Mouse (Mus musculus): ENCODE results near the gene Fam213a. TPM values are rescaled to one million over a fixed set of nuclear protein-coding genes. Genes with fewer than 3 reads are reported as not detected.

The Fam213a gene
- polyA plus RNA-seq, 2 experiments = 39.4 to 41.8 TPM

DNA sequence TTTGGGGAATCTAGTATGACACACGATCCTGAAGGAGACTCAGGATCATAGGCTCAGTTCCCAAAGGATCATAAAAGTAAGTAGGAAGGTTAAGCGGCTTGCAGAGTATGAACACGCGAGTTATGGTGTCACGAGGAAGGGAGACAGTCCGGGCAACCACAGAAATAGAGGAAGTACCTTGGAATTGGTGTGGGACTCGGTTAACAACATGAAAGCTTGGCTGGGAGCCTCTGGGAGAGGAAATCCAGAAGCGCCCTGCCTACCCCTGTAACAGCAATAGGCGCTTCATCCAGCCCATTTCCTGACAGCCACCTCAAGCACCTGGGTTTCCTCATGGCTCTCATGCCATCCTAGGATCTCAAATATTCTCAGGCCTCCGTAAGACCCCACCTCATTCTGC is 7.3 kb downstream of the Fam213a start:
- Histone ChIP-seq H3K9ac (replicated peaks) (peak overlapping the region; percentile 72), H3K4me2 (ENCODE audit: low read depth) (peak overlapping the region; percentile 76), H3K36me3 (replicated peaks; ENCODE audit: control insufficient read depth, insufficient read depth, low read depth) (peaks cover 15% of the 10 kb centered on the region), H3K4me1 (replicated peaks; ENCODE audit: control insufficient read depth in 2 of 2, insufficient read depth in 2 of 2, low read length in 1 of 2) (peaks cover 34 to 56% of the 10 kb centered on the region in 2 experiments), H3K9me3 (ENCODE audit: control insufficient read depth, low read length) (no peaks in the 10 kb centered on the region), H3K4me3 (ENCODE audit: insufficient read depth in 1 of 2, low read depth in 2 of 2, low read length in 2 of 2) (peak overlapping the region; percentile 43 to 44), H3K27ac (peak overlapping the region; percentile 82), H3K27me3 (ENCODE audit: control insufficient read depth, insufficient read depth, low read length) (no peaks in the 10 kb centered on the region)
- DNase-seq (ENCODE audit: low read depth in 3 of 3, low spot score in 3 of 3) (no peak), ATAC-seq (ENCODE audit: insufficient read depth) (peak; percentile 4; the same call in 1 of the 2 replicates)
- 64% methylated on average over 10 of the region's 10 CpGs for WGBS (ENCODE audit: insufficient replicate concordance)
- TF ChIP-seq CTCF (IDR thresholded peaks at IDR 0.05; ENCODE audit: low read depth) (no peak), EP300 (IDR thresholded peaks at IDR 0.05; ENCODE audit: low read depth) (no peak)

DNA sequence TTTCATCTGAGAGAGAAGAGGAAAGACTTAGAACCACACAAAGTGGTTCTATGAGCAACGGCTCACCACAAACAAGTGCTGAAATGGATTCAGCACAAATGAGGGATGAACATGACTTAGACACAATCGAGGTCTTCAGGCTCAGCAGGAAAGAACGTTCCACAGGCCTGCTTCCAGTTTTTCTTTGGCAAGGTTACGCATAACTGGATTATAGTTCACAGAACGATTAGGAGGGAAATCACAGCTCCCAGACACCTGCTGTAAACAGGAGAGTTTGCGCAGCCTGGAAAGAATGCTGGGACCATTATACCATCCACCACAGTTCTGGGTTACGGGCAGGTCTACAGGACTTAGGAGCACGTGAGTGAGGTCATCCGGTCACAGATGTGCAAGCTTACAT is 7.9 kb downstream of the Fam213a start:
- peak overlapping the region; percentile 43 to 44 for H3K4me3 ChIP-seq (ENCODE audit: insufficient read depth in 1 of 2, low read depth in 2 of 2, low read length in 2 of 2)
- no peaks in the 10 kb centered on the region for H3K9me3 ChIP-seq (ENCODE audit: control insufficient read depth, low read length)
- H3K4me1 ChIP-seq (replicated peaks; ENCODE audit: control insufficient read depth in 2 of 2, insufficient read depth in 2 of 2, low read length in 1 of 2) = peaks cover 34 to 56% of the 10 kb centered on the region in 2 experiments
- DNase-seq (ENCODE audit: low read depth in 3 of 3, low spot score in 3 of 3) (no peak), ATAC-seq (ENCODE audit: insufficient read depth) (no peak)
- H3K36me3 ChIP-seq (replicated peaks; ENCODE audit: control insufficient read depth, insufficient read depth, low read depth) = peaks cover 20% of the 10 kb centered on the region
- peak overlapping the region; percentile 82 for H3K27ac ChIP-seq
- 77% methylated on average over 9 of the region's 9 CpGs for WGBS (ENCODE audit: insufficient replicate concordance)
- no peak overlapping the region for H3K9ac ChIP-seq (replicated peaks)
- TF ChIP-seq EP300 (IDR thresholded peaks at IDR 0.05; ENCODE audit: low read depth) (no peak), CTCF (IDR thresholded peaks at IDR 0.05; ENCODE audit: low read depth) (no peak)
- H3K27me3 ChIP-seq (ENCODE audit: control insufficient read depth, insufficient read depth, low read length) = no peaks in the 10 kb centered on the region
- H3K4me2 ChIP-seq (ENCODE audit: low read depth) = peak overlapping the region; percentile 76

DNA sequence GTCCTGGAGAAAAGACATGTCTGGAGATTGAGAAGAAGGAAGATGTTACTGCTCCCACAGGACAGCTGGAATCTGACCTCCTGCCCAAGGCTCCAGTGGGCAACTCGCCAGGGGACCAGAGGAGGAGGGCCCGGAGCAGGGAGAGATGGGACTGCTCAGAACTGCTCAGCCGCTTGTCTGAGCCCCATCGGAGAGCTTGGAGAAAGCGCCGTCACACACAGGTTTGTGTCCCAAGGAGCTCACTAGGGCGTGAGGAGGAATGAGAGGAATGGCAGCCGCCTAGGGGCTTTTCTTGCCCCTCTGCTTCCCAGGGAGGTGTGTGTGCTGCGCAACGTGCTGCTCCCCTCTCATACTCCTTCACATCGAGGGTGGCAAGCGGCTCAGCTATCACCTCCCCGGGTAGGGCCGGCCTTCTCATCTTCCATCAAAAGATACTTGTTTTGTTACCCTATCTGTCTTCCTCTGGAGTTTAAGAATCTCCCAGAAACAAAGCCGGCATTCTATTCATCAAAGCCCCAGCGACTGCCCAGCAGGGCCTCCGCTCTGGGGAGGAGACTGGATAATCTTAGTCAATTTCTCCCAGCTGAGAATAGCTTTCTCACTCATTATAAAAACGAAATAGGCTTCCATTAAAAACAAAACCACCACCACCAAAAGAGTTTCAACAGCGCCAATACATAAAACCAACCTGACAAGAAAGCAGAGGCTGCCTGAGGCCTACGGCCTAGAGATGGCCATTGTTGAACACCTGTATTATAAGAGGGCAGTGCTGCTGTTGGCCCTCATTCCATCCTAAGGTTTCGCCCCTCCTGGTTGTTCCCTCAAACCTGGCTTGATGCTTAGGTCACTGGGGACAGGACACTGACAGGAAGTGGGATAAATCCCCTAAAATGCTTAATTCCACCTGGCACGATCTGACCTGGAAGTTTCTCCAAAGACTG is 9.1 kb downstream of the Fam213a start:
- Histone ChIP-seq H3K27ac (no peak overlapping the region), H3K27me3 (ENCODE audit: control insufficient read depth, insufficient read depth, low read length) (no peaks in the 10 kb centered on the region), H3K4me2 (ENCODE audit: low read depth) (peak overlapping the region; percentile 76), H3K4me3 (ENCODE audit: insufficient read depth in 1 of 2, low read depth in 2 of 2, low read length in 2 of 2) (no peak overlapping the region), H3K4me1 (replicated peaks; ENCODE audit: control insufficient read depth in 2 of 2, insufficient read depth in 2 of 2, low read length in 1 of 2) (peaks cover 30 to 48% of the 10 kb centered on the region in 2 experiments), H3K9me3 (ENCODE audit: control insufficient read depth, low read length) (no peaks in the 10 kb centered on the region), H3K9ac (replicated peaks) (no peak overlapping the region), H3K36me3 (replicated peaks; ENCODE audit: control insufficient read depth, insufficient read depth, low read depth) (peaks cover 25% of the 10 kb centered on the region)
- TF ChIP-seq EP300 (IDR thresholded peaks at IDR 0.05; ENCODE audit: low read depth) = no peak
- no peak for TF ChIP-seq CTCF (IDR thresholded peaks at IDR 0.05; ENCODE audit: low read depth)
- ATAC-seq (ENCODE audit: insufficient read depth) (no peak), DNase-seq (ENCODE audit: low read depth in 3 of 3, low spot score in 3 of 3) (no peak)
- WGBS (ENCODE audit: insufficient replicate concordance) = 71% methylated on average over 22 of the region's 22 CpGs

DNA sequence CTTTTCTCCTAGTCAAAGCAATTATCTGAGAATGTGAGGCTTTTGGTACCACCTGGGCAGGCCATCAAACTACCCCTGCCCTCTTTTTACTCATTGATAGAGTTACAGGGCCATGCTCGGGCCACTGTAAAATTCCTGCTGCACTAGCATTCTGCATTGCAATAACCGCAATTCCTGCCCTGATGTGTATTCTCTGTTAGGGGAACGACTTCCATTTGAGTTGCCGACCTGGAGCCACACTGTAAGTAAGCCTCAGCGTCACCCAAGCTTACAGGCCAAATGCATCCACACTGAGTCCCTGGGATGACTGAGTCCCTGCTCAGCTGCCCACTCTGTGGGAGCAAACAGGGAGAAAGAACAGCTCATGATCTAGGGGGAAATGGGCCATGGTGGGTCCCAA is 12.0 kb downstream of the Fam213a start:
- peaks cover 9 to 20% of the 10 kb centered on the region in 2 experiments for H3K4me1 ChIP-seq (replicated peaks; ENCODE audit: control insufficient read depth in 2 of 2, insufficient read depth in 2 of 2, low read length in 1 of 2)
- no peak for TF ChIP-seq CTCF (IDR thresholded peaks at IDR 0.05; ENCODE audit: low read depth)
- no peak for TF ChIP-seq EP300 (IDR thresholded peaks at IDR 0.05; ENCODE audit: low read depth)
- no peak overlapping the region for H3K27ac ChIP-seq
- 84% methylated on average over 5 of the region's 5 CpGs for WGBS (ENCODE audit: insufficient replicate concordance)
- peaks cover 38% of the 10 kb centered on the region for H3K36me3 ChIP-seq (replicated peaks; ENCODE audit: control insufficient read depth, insufficient read depth, low read depth)
- no peak overlapping the region for H3K9ac ChIP-seq (replicated peaks)
- DNase-seq (ENCODE audit: low read depth in 3 of 3, low spot score in 3 of 3) (no peak), ATAC-seq (ENCODE audit: insufficient read depth) (no peak)
- no peaks in the 10 kb centered on the region for H3K9me3 ChIP-seq (ENCODE audit: control insufficient read depth, low read length)
- H3K27me3 ChIP-seq (ENCODE audit: control insufficient read depth, insufficient read depth, low read length) = no peaks in the 10 kb centered on the region
- no peak overlapping the region for H3K4me2 ChIP-seq (ENCODE audit: low read depth)
- no peak overlapping the region for H3K4me3 ChIP-seq (ENCODE audit: insufficient read depth in 1 of 2, low read depth in 2 of 2, low read length in 2 of 2)

DNA sequence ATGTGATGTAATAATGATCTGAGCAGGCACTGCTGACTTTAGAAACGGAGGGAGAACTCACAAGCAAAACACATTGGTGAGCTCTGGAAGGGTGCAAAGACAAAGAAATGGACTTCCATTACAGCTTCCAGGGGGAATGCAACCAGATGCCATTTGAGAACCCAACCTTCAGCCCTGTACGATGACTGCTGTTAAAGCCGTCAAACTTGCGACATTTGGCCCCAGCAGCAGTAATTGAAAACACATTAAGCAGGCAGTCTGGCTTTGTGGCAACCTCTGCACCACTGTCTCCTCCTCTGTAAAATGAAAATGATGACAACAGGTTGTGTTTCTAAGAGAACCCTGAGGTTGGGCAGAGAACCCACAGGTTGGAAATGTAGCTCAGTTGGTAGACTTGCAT is 12.8 kb downstream of the Fam213a start:
- Histone ChIP-seq H3K4me1 (replicated peaks; ENCODE audit: control insufficient read depth in 2 of 2, insufficient read depth in 2 of 2, low read length in 1 of 2) (peaks cover 4 to 12% of the 10 kb centered on the region in 2 experiments), H3K4me2 (ENCODE audit: low read depth) (no peak overlapping the region), H3K27ac (no peak overlapping the region), H3K9ac (replicated peaks) (no peak overlapping the region), H3K27me3 (ENCODE audit: control insufficient read depth, insufficient read depth, low read length) (no peaks in the 10 kb centered on the region), H3K9me3 (ENCODE audit: control insufficient read depth, low read length) (no peaks in the 10 kb centered on the region), H3K4me3 (ENCODE audit: insufficient read depth in 1 of 2, low read depth in 2 of 2, low read length in 2 of 2) (no peak overlapping the region), H3K36me3 (replicated peaks; ENCODE audit: control insufficient read depth, insufficient read depth, low read depth) (peaks cover 42% of the 10 kb centered on the region)
- DNase-seq (ENCODE audit: low read depth in 3 of 3, low spot score in 3 of 3) (no peak), ATAC-seq (ENCODE audit: insufficient read depth) (no peak)
- TF ChIP-seq EP300 (IDR thresholded peaks at IDR 0.05; ENCODE audit: low read depth) (no peak), CTCF (IDR thresholded peaks at IDR 0.05; ENCODE audit: low read depth) (no peak)
- 87% methylated on average over 4 of the region's 4 CpGs for WGBS (ENCODE audit: insufficient replicate concordance)

All from liver, embryonic 14.5 days (tissue).